Mouse (Mus musculus) MEL (cell line): ENCODE measurements around the gene Fgd3. TPM values are rescaled to one million over a fixed set of nuclear protein-coding genes. Genes with fewer than 3 reads are reported as not detected.

ENCODE experiments used
- DNase-seq: peaks from one replicate; pipeline ENCODE4 v3.0.0; 2011; ENCODE audit warnings: low read depth, low spot score
- H3K27ac ChIP-seq: 2 replicates; pipeline ENCODE4 v1.5.1; 2012; ENCODE audit warnings: low read depth, mild to moderate bottlenecking, control low read depth, low read length, moderate library complexity; ENCODE audit not compliant: control insufficient read depth
- H3K27me3 ChIP-seq, 2 experiments: fragments of 150-350 bp in 1 of 2; sonication (generic) in 1 of 2; 2 replicates each; pipeline ENCODE4 v1.6.1; 2012; ENCODE audit warnings: low read length in 2 of 2, mild to moderate bottlenecking in 2 of 2, improper control_type of control experiment in 1 of 2, moderate library complexity in 1 of 2; ENCODE audit not compliant: insufficient read depth in 2 of 2, control insufficient read depth in 1 of 2
- H3K36me3 ChIP-seq, 2 experiments: 2 replicates each; pipeline ENCODE4 v1.6.1; 2012 to 2014; ENCODE audit warnings: low read length in 2 of 2, improper control_type of control experiment in 1 of 2, inconsistent platforms in 1 of 2, mild to moderate bottlenecking in 1 of 2; ENCODE audit not compliant: insufficient read depth in 2 of 2, control insufficient read depth in 1 of 2
- H3K4me1 ChIP-seq, 2 experiments: fragments of 150-350 bp in 1 of 2; sonication (generic) in 1 of 2; 2 replicates each; pipeline ENCODE4 v1.6.1; 2012; ENCODE audit warnings: low read length in 2 of 2, improper control_type of control experiment in 1 of 2, mild to moderate bottlenecking in 1 of 2; ENCODE audit not compliant: insufficient read depth in 2 of 2, control insufficient read depth in 1 of 2
- H3K4me3 ChIP-seq, 2 experiments: fragments of 150-350 bp in 1 of 2; sonication (generic) in 1 of 2; 2 replicates each; pipeline ENCODE4 v1.5.1; 2012; ENCODE audit warnings: low read depth in 2 of 2, low read length in 2 of 2, mild to moderate bottlenecking in 2 of 2, moderate library complexity in 2 of 2, control low read depth in 1 of 2, improper control_type of control experiment in 1 of 2; ENCODE audit not compliant: control insufficient read depth in 1 of 2, insufficient read depth in 1 of 2
- H3K79me2 ChIP-seq: 2 replicates; pipeline ENCODE4 v1.6.1; 2012; ENCODE audit warnings: mild to moderate bottlenecking, low read length, moderate library complexity; ENCODE audit not compliant: control insufficient read depth, poor library complexity, insufficient read depth
- H3K9ac ChIP-seq: 2 replicates; pipeline ENCODE4 v1.6.1; 2012; ENCODE audit warnings: low read depth, mild to moderate bottlenecking, control low read depth, low read length, moderate library complexity; ENCODE audit not compliant: control insufficient read depth, poor library complexity, severe bottlenecking
- H3K9me3 ChIP-seq: fragments of 150-350 bp; sonication (generic); replicated peaks from 2 replicates; pipeline ENCODE4 v1.6.1; 2012; ENCODE audit warnings: mild to moderate bottlenecking, low read length, improper control_type of control experiment, moderate library complexity; ENCODE audit not compliant: insufficient read depth
- BHLHE40 ChIP-seq: IDR thresholded peaks from 2 replicates; pipeline ENCODE4 v1.6.1; 2012; ENCODE audit warnings: low read depth, mild to moderate bottlenecking, inconsistent platforms, low read length, improper control_type of control experiment, borderline replicate concordance
- CTCF ChIP-seq, 3 experiments: IDR thresholded peaks in 2 of 3; conservative IDR thresholded peaks in 1 of 3; 2 replicates each; pipeline ENCODE4 v1.5.1; 2011 to 2012; ENCODE audit warnings: low read length in 3 of 3, low read depth in 2 of 3, mild to moderate bottlenecking in 2 of 3, improper control_type of control experiment in 1 of 3, inconsistent platforms in 1 of 3, mixed read lengths in 1 of 3, moderate library complexity in 1 of 3; ENCODE audit not compliant: control insufficient read depth in 1 of 3, insufficient read depth in 1 of 3, poor library complexity in 1 of 3, severe bottlenecking in 1 of 3
- E2F4 ChIP-seq: IDR thresholded peaks from 2 replicates; pipeline ENCODE4 v1.6.1; 2011; ENCODE audit warnings: low read depth, low read length, improper control_type of control experiment, borderline replicate concordance
- ELF1 ChIP-seq: IDR thresholded peaks from 2 replicates; pipeline ENCODE4 v1.6.1; 2014; ENCODE audit warnings: low read depth, mild to moderate bottlenecking, inconsistent platforms, low read length, improper control_type of control experiment, moderate library complexity
- EP300 ChIP-seq, 2 experiments: IDR thresholded peaks; 2 replicates each; pipeline ENCODE4 v1.6.1; 2011; ENCODE audit warnings: improper control_type of control experiment in 2 of 2, low read length in 2 of 2, low read depth in 1 of 2, mild to moderate bottlenecking in 1 of 2
- GABPA ChIP-seq: IDR thresholded peaks from 2 replicates; pipeline ENCODE4 v1.6.1; 2012; ENCODE audit warnings: low read depth, mild to moderate bottlenecking, inconsistent platforms, low read length, improper control_type of control experiment, moderate library complexity
- GATA1 ChIP-seq: IDR thresholded peaks from 2 replicates; pipeline ENCODE4 v1.6.1; 2011; ENCODE audit warnings: low read depth, low read length, improper control_type of control experiment
- KAT2A ChIP-seq: conservative IDR thresholded peaks from 2 replicates; pipeline ENCODE4 v1.6.1; 2012; ENCODE audit warnings: low read depth, low read length, improper control_type of control experiment, inconsistent platforms
- MAFK ChIP-seq: IDR thresholded peaks from 2 replicates; pipeline ENCODE4 v1.6.1; 2011; ENCODE audit warnings: low read depth, mild to moderate bottlenecking, low read length, improper control_type of control experiment, borderline replicate concordance
- MAX ChIP-seq: IDR thresholded peaks from 2 replicates; pipeline ENCODE4 v1.6.1; 2011; ENCODE audit warnings: low read length, improper control_type of control experiment
- MAZ ChIP-seq: IDR thresholded peaks from 2 replicates; pipeline ENCODE4 v1.6.1; 2012; ENCODE audit warnings: low read depth, mild to moderate bottlenecking, inconsistent platforms, low read length, improper control_type of control experiment
- MEF2A ChIP-seq: IDR thresholded peaks from 2 replicates; pipeline ENCODE4 v1.6.1; 2014; ENCODE audit warnings: low read depth, mild to moderate bottlenecking, inconsistent platforms, low read length, improper control_type of control experiment; ENCODE audit not compliant: poor library complexity, insufficient replicate concordance, severe bottlenecking; ENCODE audit errors: extremely low read depth
- MXI1 ChIP-seq: IDR thresholded peaks from 2 replicates; pipeline ENCODE4 v1.6.1; 2011; ENCODE audit warnings: mild to moderate bottlenecking, low read depth, low read length, improper control_type of control experiment
- MYB ChIP-seq: IDR thresholded peaks from 2 replicates; pipeline ENCODE4 v1.6.1; 2011; ENCODE audit warnings: mild to moderate bottlenecking, low read depth, low read length, improper control_type of control experiment
- NRF1 ChIP-seq: IDR thresholded peaks from 2 replicates; pipeline ENCODE4 v1.6.1; 2014; ENCODE audit warnings: low read depth, mild to moderate bottlenecking, inconsistent platforms, low read length, improper control_type of control experiment, moderate library complexity; ENCODE audit not compliant: poor library complexity, insufficient read depth, severe bottlenecking
- POLR2A ChIP-seq, 2 experiments: IDR thresholded peaks; 2 replicates each; pipeline ENCODE4 v1.6.1; 2011 to 2012; ENCODE audit warnings: low read length in 2 of 2, mild to moderate bottlenecking in 2 of 2, control low read depth in 1 of 2, improper control_type of control experiment in 1 of 2, low read depth in 1 of 2, moderate library complexity in 1 of 2; ENCODE audit not compliant: control insufficient read depth in 1 of 2, insufficient read depth in 1 of 2, poor library complexity in 1 of 2
- RAD21 ChIP-seq: IDR thresholded peaks from 2 replicates; pipeline ENCODE4 v1.6.1; 2011; ENCODE audit warnings: mild to moderate bottlenecking, low read depth, low read length, improper control_type of control experiment
- RCOR1 ChIP-seq: IDR thresholded peaks from 2 replicates; pipeline ENCODE4 v1.6.1; 2012; ENCODE audit warnings: low read depth, mild to moderate bottlenecking, inconsistent platforms, low read length, improper control_type of control experiment
- SIN3A ChIP-seq: IDR thresholded peaks from 2 replicates; pipeline ENCODE4 v1.6.1; 2012; ENCODE audit warnings: low read length, improper control_type of control experiment, inconsistent platforms
- TAL1 ChIP-seq: IDR thresholded peaks from 2 replicates; pipeline ENCODE4 v1.6.1; 2012; ENCODE audit warnings: mild to moderate bottlenecking, inconsistent platforms, low read length, moderate library complexity, mixed read lengths
- UBTF ChIP-seq: IDR thresholded peaks from 2 replicates; pipeline ENCODE4 v1.6.1; 2012; ENCODE audit warnings: low read depth, mild to moderate bottlenecking, inconsistent platforms, low read length, improper control_type of control experiment, moderate library complexity, borderline replicate concordance; ENCODE audit not compliant: insufficient read depth
- USF1 ChIP-seq: IDR thresholded peaks from 2 replicates; pipeline ENCODE4 v1.6.1; 2014; ENCODE audit warnings: low read depth, mild to moderate bottlenecking, inconsistent platforms, low read length, improper control_type of control experiment, moderate library complexity
- ZC3H11A ChIP-seq: IDR thresholded peaks from 2 replicates; pipeline ENCODE4 v1.6.1; 2012; ENCODE audit warnings: low read depth, mild to moderate bottlenecking, inconsistent platforms, low read length, improper control_type of control experiment
- ZNF384 ChIP-seq: IDR thresholded peaks from 2 replicates; pipeline ENCODE4 v1.6.1; 2012; ENCODE audit warnings: low read depth, mild to moderate bottlenecking, inconsistent platforms, low read length, improper control_type of control experiment
- polyA plus RNA-seq, 2 experiments: library from polyadenylated mRNA; stranded (reverse) in 1 of 2; unstranded in 1 of 2; fragments of >175 nt in 1 of 2; fragments of >200 nt in 1 of 2; gene quantifications; 2 replicates each; pipeline versions ENCODE4 v1.2.1 to v1.2.4; 2012; ENCODE audit warnings: low replicate concordance in 2 of 2, low read depth in 1 of 2; ENCODE audit not compliant: insufficient read length in 2 of 2, insufficient read depth in 1 of 2, missing spikeins in 1 of 2
- total RNA-seq: library from RNA; depleted of rRNA; stranded (reverse); fragments of 300-350 nt; gene quantifications from 2 replicates; pipeline ENCODE4 v1.2.3, GENCODE M21; 2012

Gene Fgd3
- total and polyA plus RNA-seq, 3 experiments, result 5.0 to 6.9 TPM; not detected in 1

DNA sequence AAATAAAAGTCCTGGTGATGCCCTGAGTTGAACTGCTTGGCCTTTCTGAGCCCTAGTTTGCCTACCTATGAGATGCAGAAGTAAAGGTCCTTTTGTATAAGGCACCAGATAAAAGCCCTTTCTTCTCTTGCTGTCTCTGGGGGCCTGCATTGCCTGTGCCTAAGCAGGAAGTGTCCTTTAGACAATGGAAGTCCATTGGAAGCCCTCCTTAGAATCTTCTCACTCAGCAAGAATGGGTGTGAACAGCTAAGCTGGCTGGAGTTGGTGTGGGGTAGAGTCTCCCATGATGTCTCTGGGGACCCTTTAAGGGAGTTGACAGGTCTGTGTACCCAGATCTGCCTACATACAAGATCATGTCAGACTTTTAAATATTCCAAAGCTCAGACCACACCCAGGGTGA is 33.3 kb upstream of the Fgd3 start:
- H3K9ac ChIP-seq, result no peak overlapping the region
- peaks cover 0 to 19% of the 10 kb centered on the region in 2 experiments; a peak in 3 of 4 replicates for H3K36me3 ChIP-seq
- H3K4me1 ChIP-seq, result peaks cover 19% of the 10 kb centered on the region in 2 experiments
- no peak for DNase-seq
- H3K4me3 ChIP-seq, result no peak overlapping the region
- peaks cover 33% of the 10 kb centered on the region for H3K79me2 ChIP-seq
- no peaks in the 10 kb centered on the region for H3K9me3 ChIP-seq
- TF ChIP-seq ZNF384 (no peak), POLR2A (IDR thresholded peaks at IDR 0.05; ENCODE audit: control insufficient read depth in 1 of 2, insufficient read depth in 1 of 2, low read depth in 1 of 2, low read length in 2 of 2, poor library complexity in 1 of 2) (no peak), ELF1 (no peak), MAZ (no peak), MEF2A (no peak), MXI1 (no peak), CTCF (IDR thresholded peaks at IDR 0.05 in 2 of 3, conservative IDR thresholded peaks at IDR 0.05 in 1 of 3; ENCODE audit: control insufficient read depth in 1 of 3, insufficient read depth in 1 of 3, low read depth in 2 of 3, low read length in 3 of 3, poor library complexity in 1 of 3, severe bottlenecking in 1 of 3) (no peak), SIN3A (no peak), E2F4 (no peak), MAFK (no peak), RCOR1 (no peak), MYB (no peak), GABPA (no peak), EP300 (IDR thresholded peaks at IDR 0.05; ENCODE audit: low read depth in 1 of 2, low read length in 2 of 2) (no peak), RAD21 (no peak), NRF1 (no peak), GATA1 (no peak), KAT2A (no peak), UBTF (no peak)
- H3K27ac ChIP-seq, result no peak overlapping the region
- H3K27me3 ChIP-seq, result no peaks in the 10 kb centered on the region

DNA sequence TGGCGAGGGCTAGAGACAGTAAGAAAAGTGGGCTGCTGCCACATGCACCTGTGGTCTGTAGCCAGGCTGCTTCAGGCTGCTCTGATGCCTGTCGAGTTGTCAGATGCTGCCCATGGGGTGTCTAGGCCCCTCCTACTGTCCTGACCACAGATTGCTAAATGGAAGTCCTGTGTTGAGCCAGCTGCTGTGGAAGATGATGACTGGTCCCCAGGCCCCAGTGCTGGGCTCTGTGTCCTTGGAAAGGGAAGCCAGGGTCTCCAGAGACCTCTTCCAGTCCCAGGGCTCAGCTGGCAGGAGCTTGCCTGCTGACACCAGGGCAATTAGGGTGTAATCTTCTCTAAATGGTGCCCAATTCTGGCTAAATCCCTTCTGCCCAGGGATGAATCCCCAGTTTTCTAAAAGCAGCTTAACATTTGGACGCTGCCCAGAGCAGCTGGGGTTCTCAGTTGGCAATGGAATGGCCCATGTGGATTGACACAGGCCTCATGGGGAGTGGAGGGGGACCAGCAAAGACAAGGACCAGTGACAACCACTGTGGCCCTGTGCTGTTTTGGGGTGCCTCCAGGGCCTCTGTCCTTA is 32.6 kb upstream of the Fgd3 start:
- Histone ChIP-seq H3K36me3 (peaks cover 0 to 21% of the 10 kb centered on the region in 2 experiments; a peak in 3 of 4 replicates), H3K27ac (no peak overlapping the region), H3K9ac (no peak overlapping the region), H3K4me1 (peaks cover 23 to 24% of the 10 kb centered on the region in 2 experiments), H3K4me3 (no peak overlapping the region), H3K27me3 (no peaks in the 10 kb centered on the region), H3K79me2 (peaks cover 30% of the 10 kb centered on the region), H3K9me3 (no peaks in the 10 kb centered on the region)
- DNase-seq, result no peak
- TF ChIP-seq E2F4 (no peak), MEF2A (no peak), KAT2A (no peak), ZNF384 (no peak), RAD21 (no peak), MAX (no peak), MYB (no peak), USF1 (no peak), GABPA (no peak), TAL1 (no peak), GATA1 (no peak), ZC3H11A (no peak), BHLHE40 (no peak), MXI1 (no peak), RCOR1 (no peak), ELF1 (no peak), MAFK (no peak)
